Mouse (Mus musculus) forebrain, embryonic 10.5 days (tissue): ENCODE measurements around the gene Birc7. TPM values are rescaled to one million over a fixed set of nuclear protein-coding genes. Genes with fewer than 3 reads are reported as not detected.

Experiments used
- DNase-seq: peaks from one replicate; pipeline ENCODE4 v3.0.0-alpha.2; 2017; ENCODE audit warnings: low spot score; ENCODE audit errors: extremely low spot score
- H3K27ac ChIP-seq: fragments of 300-500 bp; sonication (generic); 2 replicates; pipeline ENCODE4 v1.5.1; 2016; ENCODE audit warnings: mild to moderate bottlenecking
- H3K27me3 ChIP-seq: fragments of 300-500 bp; sonication (generic); 2 replicates; pipeline ENCODE4 v1.6.1; 2016; ENCODE audit warnings: mild to moderate bottlenecking; ENCODE audit not compliant: poor library complexity, severe bottlenecking
- H3K36me3 ChIP-seq: fragments of 300-500 bp; sonication (generic); replicated peaks from 2 replicates; pipeline ENCODE4 v1.6.1; 2016; ENCODE audit warnings: mild to moderate bottlenecking, moderate library complexity
- H3K4me1 ChIP-seq: fragments of 300-500 bp; sonication (generic); 2 replicates; pipeline ENCODE4 v1.6.1; 2016
- H3K4me3 ChIP-seq: fragments of 300-500 bp; sonication (generic); 2 replicates; pipeline ENCODE4 v1.5.1; 2016; ENCODE audit warnings: mild to moderate bottlenecking, moderate library complexity
- H3K9me3 ChIP-seq: fragments of 300-500 bp; sonication (generic); 2 replicates; pipeline ENCODE4 v1.6.1; 2016; ENCODE audit warnings: mild to moderate bottlenecking, moderate library complexity
- WGBS: fragments of 180-500 bp; shearing (Covaris S2); methylation state at CpG from one replicate; pipeline ENCODE4 v1.1.7; 2016; 5-methylcytosine and 5-hydroxymethylcytosine counted together
- polyA plus RNA-seq: library from polyadenylated mRNA; unstranded; fragments of >200 nt; fragmentation: Nextera tagmentation; extraction: Ambion mirVana; gene quantifications from 2 replicates; pipeline ENCODE4 v1.2.1, GENCODE M21; 2016

Gene Birc7
- polyA plus RNA-seq, 1 experiment from 2014 or later = 0.56 TPM

DNA sequence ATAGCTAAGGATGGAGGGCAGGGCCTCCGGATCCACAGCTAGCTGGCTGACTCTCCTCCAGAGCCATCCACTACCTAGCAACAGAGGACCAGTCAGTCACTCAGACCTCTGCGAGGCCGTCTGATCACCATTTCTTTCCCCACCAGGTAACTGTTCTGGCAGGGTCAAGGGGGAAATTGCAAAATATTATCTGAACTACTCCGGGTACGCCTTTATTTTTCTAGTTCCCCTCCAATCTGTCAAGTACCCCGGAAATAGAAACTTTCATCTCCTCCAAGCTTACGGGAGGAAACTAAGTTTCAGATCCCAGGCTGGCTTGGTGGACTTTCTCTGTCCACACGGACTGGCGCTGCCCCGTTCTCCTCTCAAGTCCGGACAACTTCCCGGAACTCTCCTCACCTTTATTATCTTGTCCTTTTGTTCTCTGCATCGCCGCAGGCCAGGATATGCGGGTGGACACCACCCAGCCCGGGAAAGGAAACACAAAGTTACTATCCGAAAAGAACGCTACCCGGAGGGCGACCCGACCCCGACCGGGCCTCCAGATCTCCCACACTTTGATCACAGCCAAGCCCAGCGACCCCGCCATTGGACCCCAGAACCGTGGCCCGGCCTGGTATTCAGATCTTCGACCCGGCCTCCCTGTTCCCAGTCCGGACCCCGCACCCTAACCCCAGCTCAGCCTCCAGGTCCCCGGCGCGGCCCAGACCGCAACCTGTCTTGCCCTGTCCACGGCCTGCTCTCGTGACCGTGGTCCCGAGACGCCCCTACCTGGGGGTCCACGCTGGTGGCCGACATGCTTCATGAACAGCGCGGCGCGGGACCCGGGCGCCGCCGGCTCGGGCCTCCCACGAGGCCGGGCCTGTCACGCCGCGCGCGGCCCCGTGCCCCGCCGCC is 8.7 kb upstream of the Birc7 start:
- Histone ChIP-seq H3K9me3 (no peaks in the 10 kb centered on the region), H3K27ac (peak overlapping the region; percentile 92)
- no peak for DNase-seq

DNA sequence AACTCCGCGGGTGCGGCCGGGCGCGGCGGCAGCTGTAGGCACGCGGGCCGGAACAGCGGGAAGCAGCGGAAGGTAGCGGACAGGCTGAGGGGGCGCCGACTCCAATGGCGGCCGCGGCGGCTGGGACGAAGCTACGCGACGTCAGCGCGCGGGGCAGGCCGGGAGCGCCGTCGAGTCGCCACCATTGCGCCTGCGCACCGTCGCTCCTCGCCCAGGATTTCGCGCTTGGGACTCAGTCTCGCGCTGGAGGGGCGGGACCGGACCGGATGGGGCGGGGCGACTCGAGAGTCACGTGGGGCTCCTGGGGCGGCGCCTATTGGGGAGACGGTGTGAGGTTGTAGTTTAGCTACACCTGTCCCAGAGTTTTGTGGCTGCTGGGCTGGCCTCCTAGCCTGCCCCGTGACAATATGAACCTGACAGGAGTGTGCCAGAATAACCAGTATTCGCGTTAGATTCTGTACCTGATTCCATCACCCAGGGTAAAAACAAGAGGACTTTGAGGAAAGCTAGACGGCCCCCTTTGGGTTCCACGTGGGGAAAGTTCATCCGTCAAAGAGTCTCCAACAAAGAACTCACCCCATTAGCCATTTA is 7.9 kb upstream of the Birc7 start, which contains the start of gene Ythdf1:
TSS of gene Ythdf1 (minus strand) at position 140 of the 591 bp plus-strand sequence.
- WGBS = under 1% methylated on average over 55 of the region's 56 CpGs

More for the DNA sequence above, 8.7 kb upstream of the Birc7 start:
- under 1% methylated on average over 61 of the region's 61 CpGs for WGBS
- H3K27me3 ChIP-seq = peaks cover 5% of the 10 kb centered on the region; the same call in 1 of the 2 replicates
- H3K4me1 ChIP-seq = peaks cover 26% of the 10 kb centered on the region
- H3K4me3 ChIP-seq = peak overlapping the region; percentile 100
- peaks cover 37% of the 10 kb centered on the region for H3K36me3 ChIP-seq

DNA sequence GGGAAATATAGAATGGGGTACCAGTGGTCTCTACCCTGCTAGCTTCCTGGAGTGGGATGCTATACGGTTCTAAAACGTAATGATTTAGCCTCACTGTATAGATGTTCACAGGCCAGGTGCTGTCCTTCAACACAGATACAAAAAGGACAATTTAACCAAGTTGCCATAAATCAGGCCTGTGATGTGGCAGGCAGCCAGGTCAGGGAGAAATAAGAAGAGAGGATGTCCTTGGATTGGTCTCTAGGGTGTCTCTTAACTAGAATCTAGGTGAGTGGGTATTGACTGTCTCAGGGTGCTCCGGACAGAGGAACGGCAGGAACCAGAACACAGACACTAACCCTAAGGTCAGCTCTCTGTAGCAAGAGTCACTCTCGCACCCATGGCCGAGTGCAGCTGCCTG is 6.1 kb upstream of the Birc7 start:
- H3K4me3 ChIP-seq = no peak overlapping the region
- H3K27me3 ChIP-seq = peaks cover 5% of the 10 kb centered on the region; the same call in 1 of the 2 replicates
- no peak overlapping the region for H3K27ac ChIP-seq
- peaks cover 26% of the 10 kb centered on the region for H3K4me1 ChIP-seq
- H3K36me3 ChIP-seq = peaks cover 12% of the 10 kb centered on the region
- 93% methylated on average over 6 of the region's 6 CpGs for WGBS
- H3K9me3 ChIP-seq = no peaks in the 10 kb centered on the region
- DNase-seq = no peak

More for the DNA sequence above, 7.9 kb upstream of the Birc7 start, which contains the start of gene Ythdf1:
- Histone ChIP-seq H3K27me3 (peaks cover 5% of the 10 kb centered on the region; the same call in 1 of the 2 replicates), H3K9me3 (no peaks in the 10 kb centered on the region), H3K4me3 (peak within 1 kb of the TSS; percentile 100), H3K36me3 (peaks cover 30% of the 10 kb centered on the region), H3K27ac (peak within 1 kb of the TSS; percentile 92), H3K4me1 (peaks cover 26% of the 10 kb centered on the region)
- peak; percentile 98 for DNase-seq

DNA sequence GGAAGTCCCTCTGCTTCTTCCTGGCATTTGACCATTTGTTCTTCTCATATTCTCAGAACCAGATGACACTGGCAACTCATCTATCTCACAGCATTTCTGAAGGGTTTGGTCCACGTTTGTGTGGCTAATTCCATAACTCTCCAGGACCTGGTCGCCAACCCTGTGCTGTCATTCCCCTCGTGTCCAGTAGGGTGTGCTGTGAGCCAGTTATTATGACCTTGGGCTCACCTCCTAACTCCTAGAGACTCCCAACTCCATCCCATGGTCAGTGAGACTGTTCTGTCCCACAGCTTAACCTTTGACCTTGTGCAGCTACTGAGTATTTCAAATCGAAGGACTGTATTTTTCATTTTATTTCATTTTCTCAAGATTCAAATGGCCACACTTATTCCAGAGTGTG is 3.6 kb upstream of the Birc7 start:
- H3K4me3 ChIP-seq = no peak overlapping the region
- H3K27ac ChIP-seq = no peak overlapping the region
- no peaks in the 10 kb centered on the region for H3K9me3 ChIP-seq
- H3K36me3 ChIP-seq = no peaks in the 10 kb centered on the region
- WGBS = 9% methylated on average over 4 of the region's 4 CpGs
- peak; percentile 69 for DNase-seq
- peaks cover 23% of the 10 kb centered on the region for H3K4me1 ChIP-seq
- peaks cover 5% of the 10 kb centered on the region; the same call in 1 of the 2 replicates for H3K27me3 ChIP-seq

DNA sequence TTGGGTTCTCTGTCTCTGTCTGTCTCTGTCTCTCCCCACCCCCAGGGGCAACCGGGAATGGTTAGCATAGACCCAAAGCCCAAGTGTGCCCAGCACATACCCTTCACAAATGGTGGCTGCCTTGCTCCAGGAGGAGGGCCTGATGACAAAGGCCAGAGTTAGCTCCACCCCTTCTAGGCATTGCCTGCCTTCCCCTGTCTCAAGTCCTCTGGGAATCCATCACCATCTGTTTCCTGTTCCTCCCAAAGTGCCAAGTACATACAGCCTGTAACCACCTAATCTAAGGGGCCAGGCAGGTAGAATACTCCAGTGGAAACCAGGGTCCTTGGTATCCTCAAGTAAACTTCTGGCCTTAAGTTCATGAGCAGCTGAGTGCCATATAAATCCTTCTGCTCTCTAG is 3.6 kb downstream of the Birc7 start:
- Histone ChIP-seq H3K27ac (no peak overlapping the region), H3K27me3 (no peaks in the 10 kb centered on the region), H3K9me3 (no peaks in the 10 kb centered on the region), H3K4me1 (peaks cover 25% of the 10 kb centered on the region), H3K4me3 (no peak overlapping the region), H3K36me3 (no peaks in the 10 kb centered on the region)
- 84% methylated on average over 1 of the region's 1 CpGs for WGBS
- no peak for DNase-seq

DNA sequence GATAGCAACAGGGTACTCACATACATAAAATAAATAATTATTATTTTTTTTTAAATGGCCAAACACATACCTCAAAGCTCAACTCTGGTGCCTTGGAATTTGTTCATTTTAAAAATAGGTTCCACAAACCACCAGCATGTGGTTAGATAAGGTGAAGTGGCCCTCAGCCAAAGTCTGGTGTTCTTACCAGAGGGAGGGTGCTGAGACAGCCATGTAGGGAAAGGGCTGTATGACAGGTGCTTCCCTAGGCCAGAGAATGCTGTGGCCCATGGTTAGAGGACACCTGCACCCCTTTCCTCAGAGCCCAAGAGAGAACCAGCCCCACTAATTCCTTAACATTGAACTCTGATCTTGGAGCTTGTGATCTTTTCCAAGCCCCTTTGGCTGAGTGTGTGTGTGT is 11.4 kb downstream of the Birc7 start:
- Histone ChIP-seq H3K27ac (no peak overlapping the region), H3K36me3 (peaks cover 12% of the 10 kb centered on the region), H3K4me1 (peaks cover 6% of the 10 kb centered on the region), H3K27me3 (no peaks in the 10 kb centered on the region), H3K9me3 (no peaks in the 10 kb centered on the region), H3K4me3 (no peak overlapping the region)
- DNase-seq = no peak

DNA sequence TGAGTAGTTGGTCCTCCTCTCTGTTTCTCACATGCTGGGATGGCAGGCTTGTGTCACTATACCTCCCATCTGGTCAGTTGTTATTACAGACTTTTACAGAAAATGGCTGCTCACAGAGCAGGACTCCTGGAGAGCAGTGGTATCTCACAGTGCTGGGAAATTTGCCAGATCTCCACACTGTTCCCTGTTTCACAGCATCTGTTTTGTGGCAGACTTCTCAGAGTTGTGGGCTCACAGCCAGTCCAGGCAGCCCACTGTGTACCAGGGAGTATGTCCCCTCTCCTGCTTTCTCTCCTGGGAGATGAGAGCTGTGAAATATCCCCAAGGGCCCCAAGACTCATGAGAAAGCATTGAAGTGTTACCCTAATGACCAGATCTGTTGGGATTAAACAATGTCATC is 13.0 kb downstream of the Birc7 start:
- H3K9me3 ChIP-seq = no peaks in the 10 kb centered on the region
- H3K4me3 ChIP-seq = no peak overlapping the region

DNA sequence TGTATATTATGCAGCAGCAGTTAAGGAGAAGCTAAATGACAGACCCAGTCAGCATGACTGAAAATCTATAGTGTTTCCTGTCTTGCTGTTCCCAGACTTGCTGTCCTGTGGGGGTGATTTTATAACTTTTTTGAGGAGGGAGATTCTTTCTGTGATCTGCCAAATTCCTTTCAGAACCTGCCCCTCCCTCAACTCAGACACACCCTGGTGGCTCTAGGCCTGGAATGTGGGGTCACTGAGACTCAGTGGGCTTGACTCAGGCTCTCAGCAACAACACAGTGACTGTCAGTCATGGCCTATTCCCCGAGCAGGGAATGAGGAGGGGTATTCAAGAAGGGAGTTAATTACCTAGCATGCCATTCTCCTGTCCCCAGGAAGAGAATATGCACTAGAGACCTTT is 21.1 kb downstream of the Birc7 start:
- no peaks in the 10 kb centered on the region for H3K9me3 ChIP-seq
- no peak for DNase-seq
- H3K27me3 ChIP-seq = peaks cover 32% of the 10 kb centered on the region
- peaks cover 58% of the 10 kb centered on the region for H3K4me1 ChIP-seq
- no peak overlapping the region for H3K4me3 ChIP-seq
- 38% methylated on average over 1 of the region's 1 CpGs for WGBS
- no peaks in the 10 kb centered on the region for H3K36me3 ChIP-seq
- no peak overlapping the region for H3K27ac ChIP-seq

More for the DNA sequence above, 13.0 kb downstream of the Birc7 start:
- peaks cover 12% of the 10 kb centered on the region for H3K36me3 ChIP-seq
- no peaks in the 10 kb centered on the region for H3K27me3 ChIP-seq
- no peaks in the 10 kb centered on the region for H3K4me1 ChIP-seq
- no peak overlapping the region for H3K27ac ChIP-seq
- DNase-seq = no peak

DNA sequence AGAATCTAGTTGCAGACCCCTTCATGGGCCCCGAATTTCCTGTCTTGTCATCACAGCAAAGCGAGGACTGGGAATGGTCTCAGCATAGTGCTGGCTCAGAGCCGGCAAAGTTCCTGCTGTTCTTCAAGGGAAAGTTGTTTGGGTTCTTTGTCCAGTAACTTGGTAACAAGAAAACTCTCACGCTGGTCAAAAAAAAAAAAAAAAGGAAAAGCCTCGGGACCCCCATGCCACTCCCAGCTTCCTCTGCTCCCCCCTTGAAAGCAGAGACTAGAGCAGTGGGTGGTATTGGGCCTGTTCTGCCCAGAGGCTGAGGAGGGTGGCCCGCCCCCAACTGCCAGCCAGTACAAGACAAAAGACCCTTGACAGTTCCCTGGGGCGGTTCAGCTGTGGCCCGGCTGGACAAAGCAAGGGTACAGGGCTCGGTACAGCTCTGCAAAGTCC is 23.9 kb downstream of the Birc7 start:
- whole genome bisulfite sequencing = 5% methylated on average over 9 of the region's 9 CpGs

DNA sequence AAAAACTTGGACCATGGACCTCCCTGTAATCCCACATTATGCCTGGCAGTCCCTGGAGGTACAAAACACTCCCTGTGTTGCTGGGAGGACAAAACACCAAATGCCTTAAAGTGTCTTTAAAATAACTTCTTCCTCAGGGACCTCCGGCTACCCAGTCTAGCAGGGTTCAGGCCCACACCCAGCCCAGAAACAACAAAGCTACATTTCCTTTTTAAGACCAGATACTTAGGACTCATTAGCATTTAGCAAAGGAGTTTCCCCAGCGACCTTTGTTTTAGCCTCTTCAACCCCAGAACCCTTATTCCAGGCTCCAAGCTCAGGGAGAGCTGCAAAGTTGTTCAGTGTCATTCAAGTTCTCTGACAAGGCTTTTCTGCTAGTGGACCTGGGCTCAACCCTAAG is 24.8 kb downstream of the Birc7 start:
- peak overlapping the region; percentile 84 for H3K27ac ChIP-seq
- peaks cover 51% of the 10 kb centered on the region for H3K27me3 ChIP-seq
- peak overlapping the region; percentile 71 for H3K4me3 ChIP-seq
- peaks cover 71% of the 10 kb centered on the region for H3K4me1 ChIP-seq
- 12% methylated on average over 2 of the region's 2 CpGs for WGBS
- H3K9me3 ChIP-seq = no peaks in the 10 kb centered on the region
- DNase-seq = peak; percentile 14
- H3K36me3 ChIP-seq = no peaks in the 10 kb centered on the region

More for the DNA sequence above, 23.9 kb downstream of the Birc7 start:
- peaks cover 51% of the 10 kb centered on the region for H3K27me3 ChIP-seq
- peaks cover 71% of the 10 kb centered on the region for H3K4me1 ChIP-seq
- peak overlapping the region; percentile 71 for H3K4me3 ChIP-seq
- H3K27ac ChIP-seq = peak overlapping the region; percentile 84
- peak; percentile 76 for DNase-seq
- no peaks in the 10 kb centered on the region for H3K36me3 ChIP-seq
- H3K9me3 ChIP-seq = no peaks in the 10 kb centered on the region

DNA sequence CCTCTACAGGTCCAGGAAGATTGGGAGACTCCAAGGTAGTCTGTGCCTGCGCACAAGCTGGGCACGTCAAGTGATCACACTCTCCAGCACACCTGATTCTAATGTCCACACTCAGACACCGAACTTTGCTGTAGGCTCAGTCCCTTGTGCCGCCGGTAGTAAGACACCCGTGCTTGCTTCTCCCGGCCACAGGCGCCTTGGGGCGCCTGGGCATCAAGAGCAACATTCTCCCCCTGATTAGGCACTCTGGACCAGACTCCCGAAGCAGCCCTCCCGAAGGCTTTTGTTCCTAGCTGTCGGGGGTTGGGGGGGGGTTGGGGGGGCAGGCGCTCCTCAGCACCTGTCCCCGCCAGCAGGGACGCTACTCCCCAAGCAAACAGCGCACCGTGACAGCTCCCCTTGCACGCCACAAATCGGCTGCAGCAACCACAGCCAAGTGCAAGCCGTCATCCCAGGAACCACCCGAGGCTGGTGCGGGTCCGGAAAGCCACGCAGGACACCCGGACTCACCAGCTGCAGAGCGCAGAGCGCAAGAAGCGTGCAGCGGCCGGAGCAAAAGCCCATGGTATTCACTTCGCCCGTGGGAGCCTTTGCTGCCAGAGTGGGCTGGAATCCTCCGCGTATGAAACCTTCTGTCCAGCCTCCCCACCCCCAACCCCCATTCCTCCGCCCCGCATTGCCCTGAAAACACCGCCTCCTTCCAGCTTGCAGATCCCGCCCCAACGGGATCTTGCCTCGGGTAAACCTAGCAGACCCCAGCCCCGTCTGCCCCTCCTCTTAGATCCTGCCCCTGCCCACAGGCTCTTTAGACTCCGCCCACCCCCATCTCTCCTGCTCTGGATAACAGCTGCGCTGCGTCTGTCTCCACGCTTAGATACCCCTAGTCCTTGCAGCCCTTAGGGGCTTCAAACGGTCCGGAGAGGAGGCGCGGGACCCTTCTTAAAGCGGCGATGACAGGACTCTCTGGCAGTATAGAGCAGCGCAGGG is 25.5 kb downstream of the Birc7 start, which contains the start of gene Nkain4:
TSS of gene Nkain4 (minus strand) at position 639 of the 987 bp plus-strand sequence.
- no peaks in the 10 kb centered on the region for H3K36me3 ChIP-seq
- H3K27me3 ChIP-seq = peaks cover 51% of the 10 kb centered on the region
- peaks cover 67% of the 10 kb centered on the region for H3K4me1 ChIP-seq
- DNase-seq = peak; percentile 84
- peak within 1 kb of the TSS; percentile 71 for H3K4me3 ChIP-seq
- WGBS = under 1% methylated on average over 52 of the region's 52 CpGs
- peak within 1 kb of the TSS; percentile 84 for H3K27ac ChIP-seq
- H3K9me3 ChIP-seq = no peaks in the 10 kb centered on the region

DNA sequence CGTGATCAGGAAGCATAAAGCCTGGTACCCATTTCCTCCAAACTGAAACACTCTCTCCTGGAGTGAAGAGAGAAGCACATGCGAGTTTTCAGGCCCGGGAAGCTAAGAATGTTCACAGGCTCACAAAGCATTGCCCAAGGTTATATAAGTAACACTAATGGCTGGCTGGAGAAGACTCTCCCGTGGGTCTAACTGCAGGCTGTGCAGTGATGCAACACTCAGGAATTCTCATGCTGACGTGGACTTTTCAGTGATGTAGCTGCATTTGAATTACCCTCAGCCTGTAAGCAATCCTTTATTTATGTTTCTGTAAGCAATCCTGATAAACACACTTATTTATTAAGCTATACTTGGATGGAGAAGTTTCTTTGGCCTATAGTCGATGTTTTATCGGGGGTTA is 30.8 kb downstream of the Birc7 start:
- Histone ChIP-seq H3K9me3 (no peaks in the 10 kb centered on the region), H3K27me3 (peaks cover 19% of the 10 kb centered on the region), H3K4me1 (peaks cover 25% of the 10 kb centered on the region), H3K27ac (no peak overlapping the region), H3K4me3 (no peak overlapping the region), H3K36me3 (no peaks in the 10 kb centered on the region)
- WGBS = 77% methylated on average over 7 of the region's 7 CpGs
- DNase-seq = no peak
